Mouse (Mus musculus) neural tube, embryonic 12.5 days (tissue): Measurements from ENCODE around the gene Ambp. TPM values are rescaled to one million over a fixed set of nuclear protein-coding genes. Genes with fewer than 3 reads are reported as not detected.
A peak's percentile ranks its signal among the peaks of the same experiment; 100 is the strongest.

ENCODE experiments used
- ATAC-seq: fragments of 200-750 bp; cut with Nextera tagmentation; 2 replicates; pipeline ENCODE4 v1.8.0; 2017; ENCODE audit warnings: low read depth, mild to moderate bottlenecking, moderate TSS enrichment, moderate library complexity; ENCODE audit not compliant: low FRiP score
- H3K27ac ChIP-seq: fragments of 300-500 bp; sonication (generic); 2 replicates; pipeline ENCODE4 v1.5.1; 2016
- H3K27me3 ChIP-seq: fragments of 300-500 bp; sonication (generic); replicated peaks from 2 replicates; pipeline ENCODE4 v1.6.1; 2016; ENCODE audit warnings: mild to moderate bottlenecking
- H3K36me3 ChIP-seq: fragments of 300-500 bp; sonication (generic); 2 replicates; pipeline ENCODE4 v1.6.1; 2016; ENCODE audit warnings: mild to moderate bottlenecking
- H3K4me1 ChIP-seq: fragments of 300-500 bp; sonication (generic); 2 replicates; pipeline ENCODE4 v1.6.1; 2016
- H3K4me2 ChIP-seq: fragments of 300-500 bp; sonication (generic); replicated peaks from 2 replicates; pipeline ENCODE4 v1.6.1; 2016; ENCODE audit warnings: mild to moderate bottlenecking
- H3K4me3 ChIP-seq: fragments of 300-500 bp; sonication (generic); 2 replicates; pipeline ENCODE4 v1.5.1; 2016
- H3K9ac ChIP-seq: fragments of 300-500 bp; sonication (generic); 2 replicates; pipeline ENCODE4 v1.6.1; 2016; ENCODE audit warnings: mild to moderate bottlenecking
- H3K9me3 ChIP-seq: fragments of 300-500 bp; sonication (generic); 2 replicates; pipeline ENCODE4 v1.6.1; 2016; ENCODE audit warnings: mild to moderate bottlenecking
- WGBS: fragments of 180-500 bp; shearing (Covaris S2); methylation state at CpG from one replicate; pipeline ENCODE4 v1.1.7; 2016; 5-methylcytosine and 5-hydroxymethylcytosine counted together
- polyA plus RNA-seq: library from polyadenylated mRNA; unstranded; fragments of >200 nt; fragmentation: Nextera tagmentation; extraction: Ambion mirVana; gene quantifications from 2 replicates; pipeline ENCODE4 v1.2.1, GENCODE M21; 2016

Gene Ambp
- polyA plus RNA-seq, 1 experiment from 2014 or later, result 0.30 TPM

GRCm38 (mm10) chr4:63158961-63159592, 4.5 kb upstream of the Ambp start:
- Histone ChIP-seq H3K9ac (no peak overlapping the region), H3K9me3 (no peaks in the 10 kb centered on the region), H3K27ac (no peak overlapping the region), H3K36me3 (no peaks in the 10 kb centered on the region), H3K4me2 (no peak overlapping the region), H3K27me3 (no peaks in the 10 kb centered on the region), H3K4me1 (no peaks in the 10 kb centered on the region), H3K4me3 (no peak overlapping the region)
- ATAC-seq, result peak; percentile 90
- whole genome bisulfite sequencing, result 22% methylated on average over 5 of the region's 5 CpGs

GRCm38 (mm10) chr4:63158192-63158591, 3.6 kb upstream of the Ambp start:
- no peaks in the 10 kb centered on the region for H3K9me3 ChIP-seq
- H3K27ac ChIP-seq, result no peak overlapping the region
- no peak overlapping the region for H3K4me3 ChIP-seq
- no peak overlapping the region for H3K9ac ChIP-seq
- H3K4me2 ChIP-seq, result no peak overlapping the region
- H3K36me3 ChIP-seq, result no peaks in the 10 kb centered on the region
- H3K4me1 ChIP-seq, result no peaks in the 10 kb centered on the region
- no peaks in the 10 kb centered on the region for H3K27me3 ChIP-seq
- 91% methylated on average over 7 of the region's 7 CpGs for WGBS
- 0 out of 2 replicates have a peak, but pooled peaks have one; percentile 2 for ATAC-seq

GRCm38 (mm10) chr4:63156726-63157634, 2.4 kb upstream of the Ambp start:
- H3K4me1 ChIP-seq, result no peaks in the 10 kb centered on the region
- ATAC-seq, result no peak
- H3K27ac ChIP-seq, result no peak overlapping the region
- H3K9me3 ChIP-seq, result no peaks in the 10 kb centered on the region
- WGBS, result 70% methylated on average over 8 of the region's 8 CpGs
- no peak overlapping the region for H3K4me3 ChIP-seq
- no peaks in the 10 kb centered on the region for H3K36me3 ChIP-seq
- H3K27me3 ChIP-seq, result no peaks in the 10 kb centered on the region
- H3K9ac ChIP-seq, result no peak overlapping the region
- no peak overlapping the region for H3K4me2 ChIP-seq

- Histone ChIP-seq H3K27me3 (no peaks in the 10 kb centered on the region), H3K9ac (no peak overlapping the region), H3K4me3 (no peak overlapping the region), H3K27ac (no peak overlapping the region), H3K4me1 (no peaks in the 10 kb centered on the region), H3K9me3 (no peaks in the 10 kb centered on the region), H3K4me2 (no peak overlapping the region), H3K36me3 (no peaks in the 10 kb centered on the region)
- no peak for ATAC-seq
- WGBS, result 70% methylated on average over 2 of the region's 2 CpGs
These were observed 997 bp upstream of the Ambp start for GRCm38 (mm10) chr4:63155596-63155995.

- H3K4me3 ChIP-seq, result no peak overlapping the region
- H3K27ac ChIP-seq, result no peak overlapping the region
- no peaks in the 10 kb centered on the region for H3K9me3 ChIP-seq
- no peaks in the 10 kb centered on the region for H3K27me3 ChIP-seq
- H3K4me2 ChIP-seq, result no peak overlapping the region
- no peaks in the 10 kb centered on the region for H3K36me3 ChIP-seq
- no peak for ATAC-seq
- no peaks in the 10 kb centered on the region for H3K4me1 ChIP-seq
- WGBS, result 68% methylated on average over 4 of the region's 4 CpGs
- H3K9ac ChIP-seq, result no peak overlapping the region
These were observed 571 bp downstream of the Ambp start for GRCm38 (mm10) chr4:63154028-63154427.

- H3K4me1 ChIP-seq, result no peaks in the 10 kb centered on the region
- 90% methylated on average over 6 of the region's 6 CpGs for WGBS
These were observed 3.5 kb downstream of the Ambp start for GRCm38 (mm10) chr4:63151127-63151526.

GRCm38 (mm10) chr4:63147268-63147667, 7.3 kb downstream of the Ambp start:
- H3K4me2 ChIP-seq, result no peak overlapping the region
- H3K4me3 ChIP-seq, result no peak overlapping the region
- no peaks in the 10 kb centered on the region for H3K36me3 ChIP-seq
- H3K27ac ChIP-seq, result no peak overlapping the region
- H3K27me3 ChIP-seq, result no peaks in the 10 kb centered on the region
- no peaks in the 10 kb centered on the region for H3K4me1 ChIP-seq
- H3K9me3 ChIP-seq, result no peaks in the 10 kb centered on the region
- H3K9ac ChIP-seq, result no peak overlapping the region
- ATAC-seq, result no peak
- 93% methylated on average over 6 of the region's 6 CpGs for WGBS

More at GRCm38 (mm10) chr4:63151127-63151526, 3.5 kb downstream of the Ambp start:
- H3K27me3 ChIP-seq, result no peaks in the 10 kb centered on the region
- H3K36me3 ChIP-seq, result no peaks in the 10 kb centered on the region
- no peak for ATAC-seq
- no peaks in the 10 kb centered on the region for H3K9me3 ChIP-seq
- H3K4me3 ChIP-seq, result no peak overlapping the region
- no peak overlapping the region for H3K4me2 ChIP-seq
- no peak overlapping the region for H3K27ac ChIP-seq
- no peak overlapping the region for H3K9ac ChIP-seq

- peaks cover 45% of the 10 kb centered on the region for H3K36me3 ChIP-seq
These were observed 24.5 kb downstream of the Ambp start for GRCm38 (mm10) chr4:63129891-63130624.

GRCm38 (mm10) chr4:63124861-63125466, 29.6 kb downstream of the Ambp start:
- H3K36me3 ChIP-seq, result peaks cover 39% of the 10 kb centered on the region
- no peak overlapping the region for H3K4me2 ChIP-seq
- H3K4me3 ChIP-seq, result no peak overlapping the region
- H3K9me3 ChIP-seq, result no peaks in the 10 kb centered on the region
- no peak overlapping the region for H3K9ac ChIP-seq
- WGBS, result 91% methylated on average over 8 of the region's 8 CpGs
- no peak for ATAC-seq
- H3K27ac ChIP-seq, result no peak overlapping the region
- H3K4me1 ChIP-seq, result no peaks in the 10 kb centered on the region
- H3K27me3 ChIP-seq, result no peaks in the 10 kb centered on the region

More at GRCm38 (mm10) chr4:63129891-63130624, 24.5 kb downstream of the Ambp start:
- Histone ChIP-seq H3K4me3 (no peak overlapping the region), H3K4me2 (no peak overlapping the region), H3K27ac (no peak overlapping the region), H3K9me3 (no peaks in the 10 kb centered on the region), H3K9ac (no peak overlapping the region), H3K4me1 (no peaks in the 10 kb centered on the region), H3K27me3 (no peaks in the 10 kb centered on the region)
- WGBS, result 92% methylated on average over 5 of the region's 5 CpGs
- ATAC-seq, result no peak

- peaks cover 62% of the 10 kb centered on the region for H3K36me3 ChIP-seq
- no peaks in the 10 kb centered on the region for H3K27me3 ChIP-seq
- no peaks in the 10 kb centered on the region for H3K4me1 ChIP-seq
- H3K9ac ChIP-seq, result no peak overlapping the region
- H3K9me3 ChIP-seq, result no peaks in the 10 kb centered on the region
- 90% methylated on average over 5 of the region's 5 CpGs for WGBS
- no peak overlapping the region for H3K4me2 ChIP-seq
- peak; percentile 84 for ATAC-seq
- H3K27ac ChIP-seq, result no peak overlapping the region
- H3K4me3 ChIP-seq, result no peak overlapping the region
These were observed 35.8 kb downstream of the Ambp start for GRCm38 (mm10) chr4:63118639-63119437.

- Histone ChIP-seq H3K27me3 (no peaks in the 10 kb centered on the region), H3K4me1 (no peaks in the 10 kb centered on the region), H3K9ac (no peak overlapping the region), H3K9me3 (no peaks in the 10 kb centered on the region), H3K27ac (no peak overlapping the region), H3K4me2 (no peak overlapping the region), H3K36me3 (peaks cover 49% of the 10 kb centered on the region), H3K4me3 (no peak overlapping the region)
- WGBS, result 98% methylated on average over 8 of the region's 8 CpGs
- no peak for ATAC-seq
These were observed 48.9 kb downstream of the Ambp start for GRCm38 (mm10) chr4:63105651-63106050.
